Mouse (Mus musculus) MEL (cell line): Measurements from ENCODE around the gene Zer1. TPM values are rescaled to one million over a fixed set of nuclear protein-coding genes. Genes with fewer than 3 reads are reported as not detected.

ENCODE experiments used
- DNase-seq: peaks from one replicate; pipeline ENCODE4 v3.0.0; 2011; ENCODE audit warnings: low read depth, low spot score
- H3K27ac ChIP-seq: 2 replicates; pipeline ENCODE4 v1.5.1; 2012; ENCODE audit warnings: low read depth, mild to moderate bottlenecking, control low read depth, low read length, moderate library complexity; ENCODE audit not compliant: control insufficient read depth
- H3K27me3 ChIP-seq, 2 experiments: fragments of 150-350 bp in 1 of 2; sonication (generic) in 1 of 2; 2 replicates each; pipeline ENCODE4 v1.6.1; 2012; ENCODE audit warnings: low read length in 2 of 2, mild to moderate bottlenecking in 2 of 2, improper control_type of control experiment in 1 of 2, moderate library complexity in 1 of 2; ENCODE audit not compliant: insufficient read depth in 2 of 2, control insufficient read depth in 1 of 2
- H3K36me3 ChIP-seq, 2 experiments: 2 replicates each; pipeline ENCODE4 v1.6.1; 2012 to 2014; ENCODE audit warnings: low read length in 2 of 2, improper control_type of control experiment in 1 of 2, inconsistent platforms in 1 of 2, mild to moderate bottlenecking in 1 of 2; ENCODE audit not compliant: insufficient read depth in 2 of 2, control insufficient read depth in 1 of 2
- H3K4me1 ChIP-seq, 2 experiments: fragments of 150-350 bp in 1 of 2; sonication (generic) in 1 of 2; 2 replicates each; pipeline ENCODE4 v1.6.1; 2012; ENCODE audit warnings: low read length in 2 of 2, improper control_type of control experiment in 1 of 2, mild to moderate bottlenecking in 1 of 2; ENCODE audit not compliant: insufficient read depth in 2 of 2, control insufficient read depth in 1 of 2
- H3K4me3 ChIP-seq, 2 experiments: fragments of 150-350 bp in 1 of 2; sonication (generic) in 1 of 2; 2 replicates each; pipeline ENCODE4 v1.5.1; 2012; ENCODE audit warnings: low read depth in 2 of 2, low read length in 2 of 2, mild to moderate bottlenecking in 2 of 2, moderate library complexity in 2 of 2, control low read depth in 1 of 2, improper control_type of control experiment in 1 of 2; ENCODE audit not compliant: control insufficient read depth in 1 of 2, insufficient read depth in 1 of 2
- H3K79me2 ChIP-seq: 2 replicates; pipeline ENCODE4 v1.6.1; 2012; ENCODE audit warnings: mild to moderate bottlenecking, low read length, moderate library complexity; ENCODE audit not compliant: control insufficient read depth, poor library complexity, insufficient read depth
- H3K9ac ChIP-seq: 2 replicates; pipeline ENCODE4 v1.6.1; 2012; ENCODE audit warnings: low read depth, mild to moderate bottlenecking, control low read depth, low read length, moderate library complexity; ENCODE audit not compliant: control insufficient read depth, poor library complexity, severe bottlenecking
- H3K9me3 ChIP-seq: fragments of 150-350 bp; sonication (generic); replicated peaks from 2 replicates; pipeline ENCODE4 v1.6.1; 2012; ENCODE audit warnings: mild to moderate bottlenecking, low read length, improper control_type of control experiment, moderate library complexity; ENCODE audit not compliant: insufficient read depth
- BHLHE40 ChIP-seq: IDR thresholded peaks from 2 replicates; pipeline ENCODE4 v1.6.1; 2012; ENCODE audit warnings: low read depth, mild to moderate bottlenecking, inconsistent platforms, low read length, improper control_type of control experiment, borderline replicate concordance
- CHD1 ChIP-seq: IDR thresholded peaks from 2 replicates; pipeline ENCODE4 v1.6.1; 2012; ENCODE audit warnings: low read depth, mild to moderate bottlenecking, inconsistent platforms, low read length, improper control_type of control experiment
- CHD2 ChIP-seq: IDR thresholded peaks from 2 replicates; pipeline ENCODE4 v1.6.1; 2011; ENCODE audit warnings: low read length, improper control_type of control experiment
- CTCF ChIP-seq, 3 experiments: IDR thresholded peaks in 2 of 3; conservative IDR thresholded peaks in 1 of 3; 2 replicates each; pipeline ENCODE4 v1.5.1; 2011 to 2012; ENCODE audit warnings: low read length in 3 of 3, low read depth in 2 of 3, mild to moderate bottlenecking in 2 of 3, improper control_type of control experiment in 1 of 3, inconsistent platforms in 1 of 3, mixed read lengths in 1 of 3, moderate library complexity in 1 of 3; ENCODE audit not compliant: control insufficient read depth in 1 of 3, insufficient read depth in 1 of 3, poor library complexity in 1 of 3, severe bottlenecking in 1 of 3
- ELF1 ChIP-seq: IDR thresholded peaks from 2 replicates; pipeline ENCODE4 v1.6.1; 2014; ENCODE audit warnings: low read depth, mild to moderate bottlenecking, inconsistent platforms, low read length, improper control_type of control experiment, moderate library complexity
- ETS1 ChIP-seq: IDR thresholded peaks from 2 replicates; pipeline ENCODE4 v1.6.1; 2012; ENCODE audit warnings: low read depth, mild to moderate bottlenecking, inconsistent platforms, low read length, improper control_type of control experiment, moderate library complexity
- HCFC1 ChIP-seq: IDR thresholded peaks from 2 replicates; pipeline ENCODE4 v1.6.1; 2012; ENCODE audit warnings: low read depth, mild to moderate bottlenecking, inconsistent platforms, low read length, improper control_type of control experiment, moderate library complexity
- KAT2A ChIP-seq: conservative IDR thresholded peaks from 2 replicates; pipeline ENCODE4 v1.6.1; 2012; ENCODE audit warnings: low read depth, low read length, improper control_type of control experiment, inconsistent platforms
- MAFK ChIP-seq: IDR thresholded peaks from 2 replicates; pipeline ENCODE4 v1.6.1; 2011; ENCODE audit warnings: low read depth, mild to moderate bottlenecking, low read length, improper control_type of control experiment, borderline replicate concordance
- MAX ChIP-seq: IDR thresholded peaks from 2 replicates; pipeline ENCODE4 v1.6.1; 2011; ENCODE audit warnings: low read length, improper control_type of control experiment
- MEF2A ChIP-seq: IDR thresholded peaks from 2 replicates; pipeline ENCODE4 v1.6.1; 2014; ENCODE audit warnings: low read depth, mild to moderate bottlenecking, inconsistent platforms, low read length, improper control_type of control experiment; ENCODE audit not compliant: poor library complexity, insufficient replicate concordance, severe bottlenecking; ENCODE audit errors: extremely low read depth
- MXI1 ChIP-seq: IDR thresholded peaks from 2 replicates; pipeline ENCODE4 v1.6.1; 2011; ENCODE audit warnings: mild to moderate bottlenecking, low read depth, low read length, improper control_type of control experiment
- MYB ChIP-seq: IDR thresholded peaks from 2 replicates; pipeline ENCODE4 v1.6.1; 2011; ENCODE audit warnings: mild to moderate bottlenecking, low read depth, low read length, improper control_type of control experiment
- MYC ChIP-seq: IDR thresholded peaks from 2 replicates; pipeline ENCODE4 v1.6.1; 2011; ENCODE audit warnings: low read depth, mild to moderate bottlenecking, low read length, improper control_type of control experiment, moderate library complexity
- NRF1 ChIP-seq: IDR thresholded peaks from 2 replicates; pipeline ENCODE4 v1.6.1; 2014; ENCODE audit warnings: low read depth, mild to moderate bottlenecking, inconsistent platforms, low read length, improper control_type of control experiment, moderate library complexity; ENCODE audit not compliant: poor library complexity, insufficient read depth, severe bottlenecking
- POLR2A ChIP-seq, 2 experiments: IDR thresholded peaks; 2 replicates each; pipeline ENCODE4 v1.6.1; 2011 to 2012; ENCODE audit warnings: low read length in 2 of 2, mild to moderate bottlenecking in 2 of 2, control low read depth in 1 of 2, improper control_type of control experiment in 1 of 2, low read depth in 1 of 2, moderate library complexity in 1 of 2; ENCODE audit not compliant: control insufficient read depth in 1 of 2, insufficient read depth in 1 of 2, poor library complexity in 1 of 2
- POLR2AphosphoS2 ChIP-seq: IDR thresholded peaks from 2 replicates; pipeline ENCODE4 v1.6.1; 2011; ENCODE audit warnings: low read length, improper control_type of control experiment
- RAD21 ChIP-seq: IDR thresholded peaks from 2 replicates; pipeline ENCODE4 v1.6.1; 2011; ENCODE audit warnings: mild to moderate bottlenecking, low read depth, low read length, improper control_type of control experiment
- RCOR1 ChIP-seq: IDR thresholded peaks from 2 replicates; pipeline ENCODE4 v1.6.1; 2012; ENCODE audit warnings: low read depth, mild to moderate bottlenecking, inconsistent platforms, low read length, improper control_type of control experiment
- SIN3A ChIP-seq: IDR thresholded peaks from 2 replicates; pipeline ENCODE4 v1.6.1; 2012; ENCODE audit warnings: low read length, improper control_type of control experiment, inconsistent platforms
- SMC3 ChIP-seq: IDR thresholded peaks from 2 replicates; pipeline ENCODE4 v1.6.1; 2011; ENCODE audit warnings: low read depth, low read length, improper control_type of control experiment
- TAL1 ChIP-seq: IDR thresholded peaks from 2 replicates; pipeline ENCODE4 v1.6.1; 2012; ENCODE audit warnings: mild to moderate bottlenecking, inconsistent platforms, low read length, moderate library complexity, mixed read lengths
- TCF12 ChIP-seq: IDR thresholded peaks from 2 replicates; pipeline ENCODE4 v1.6.1; 2014; ENCODE audit warnings: low read depth, mild to moderate bottlenecking, inconsistent platforms, low read length, improper control_type of control experiment, moderate library complexity
- UBTF ChIP-seq: IDR thresholded peaks from 2 replicates; pipeline ENCODE4 v1.6.1; 2012; ENCODE audit warnings: low read depth, mild to moderate bottlenecking, inconsistent platforms, low read length, improper control_type of control experiment, moderate library complexity, borderline replicate concordance; ENCODE audit not compliant: insufficient read depth
- USF2 ChIP-seq, 2 experiments: IDR thresholded peaks; 2 replicates each; pipeline ENCODE4 v1.6.1; 2011 to 2012; ENCODE audit warnings: improper control_type of control experiment in 2 of 2, low read length in 2 of 2, borderline replicate concordance in 1 of 2, inconsistent platforms in 1 of 2, low read depth in 1 of 2, mild to moderate bottlenecking in 1 of 2; ENCODE audit not compliant: insufficient read depth in 1 of 2
- ZC3H11A ChIP-seq: IDR thresholded peaks from 2 replicates; pipeline ENCODE4 v1.6.1; 2012; ENCODE audit warnings: low read depth, mild to moderate bottlenecking, inconsistent platforms, low read length, improper control_type of control experiment
- ZMIZ1 ChIP-seq: IDR thresholded peaks from 2 replicates; pipeline ENCODE4 v1.6.1; 2012; ENCODE audit warnings: low read depth, mild to moderate bottlenecking, inconsistent platforms, low read length, improper control_type of control experiment, moderate library complexity
- polyA plus RNA-seq, 2 experiments: library from polyadenylated mRNA; stranded (reverse) in 1 of 2; unstranded in 1 of 2; fragments of >175 nt in 1 of 2; fragments of >200 nt in 1 of 2; gene quantifications; 2 replicates each; pipeline versions ENCODE4 v1.2.1 to v1.2.4; 2012; ENCODE audit warnings: low replicate concordance in 2 of 2, low read depth in 1 of 2; ENCODE audit not compliant: insufficient read length in 2 of 2, insufficient read depth in 1 of 2, missing spikeins in 1 of 2
- total RNA-seq: library from RNA; depleted of rRNA; stranded (reverse); fragments of 300-350 nt; gene quantifications from 2 replicates; pipeline ENCODE4 v1.2.3, GENCODE M21; 2012

Gene Zer1
- total and polyA plus RNA-seq, 3 experiments = 3.9 to 14.0 TPM; not detected in 1

- no peaks in the 10 kb centered on the region for H3K79me2 ChIP-seq
- DNase-seq = no peak
- no peak overlapping the region for H3K9ac ChIP-seq
- no peaks in the 10 kb centered on the region for H3K4me1 ChIP-seq
- no peak overlapping the region for H3K27ac ChIP-seq
- H3K27me3 ChIP-seq = no peaks in the 10 kb centered on the region
- no peaks in the 10 kb centered on the region for H3K9me3 ChIP-seq
- no peak overlapping the region for H3K4me3 ChIP-seq
- no peaks in the 10 kb centered on the region for H3K36me3 ChIP-seq
- TF ChIP-seq MYC (no peak), MXI1 (no peak), RAD21 (no peak; the same call in none of the 2 replicates), KAT2A (no peak), MAFK (no peak), POLR2AphosphoS2 (no peak), TAL1 (no peak), NRF1 (no peak), RCOR1 (no peak), CHD1 (no peak), CTCF (IDR thresholded peaks at IDR 0.05 in 2 of 3, conservative IDR thresholded peaks at IDR 0.05 in 1 of 3; ENCODE audit: control insufficient read depth in 1 of 3, insufficient read depth in 1 of 3, low read depth in 2 of 3, low read length in 3 of 3, poor library complexity in 1 of 3, severe bottlenecking in 1 of 3) (peak in 2 of 3 experiments; percentile 28 to 33; a peak in 4 of 6 replicates), CHD2 (no peak), SIN3A (no peak), ETS1 (no peak), SMC3 (peak; percentile 22; the same call in 1 of the 2 replicates), MYB (no peak), HCFC1 (no peak)
Measured at GRCm38 (mm10) chr2:30087310-30087709, 37.1 kb downstream of the Zer1 start.

GRCm38 (mm10) chr2:30084632-30085031 lies 39.8 kb downstream of the Zer1 start:
- H3K4me1 ChIP-seq = no peaks in the 10 kb centered on the region
- no peaks in the 10 kb centered on the region for H3K27me3 ChIP-seq
- H3K9me3 ChIP-seq = no peaks in the 10 kb centered on the region
- H3K9ac ChIP-seq = no peak overlapping the region
- no peak for DNase-seq
- H3K79me2 ChIP-seq = no peaks in the 10 kb centered on the region
- H3K27ac ChIP-seq = no peak overlapping the region
- H3K4me3 ChIP-seq = no peak overlapping the region
- no peaks in the 10 kb centered on the region for H3K36me3 ChIP-seq
- TF ChIP-seq CHD1 (no peak), MAX (no peak), USF2 (IDR thresholded peaks at IDR 0.05; ENCODE audit: borderline replicate concordance in 1 of 2, insufficient read depth in 1 of 2, low read depth in 1 of 2, low read length in 2 of 2) (no peak), ETS1 (no peak), POLR2A (IDR thresholded peaks at IDR 0.05; ENCODE audit: control insufficient read depth in 1 of 2, insufficient read depth in 1 of 2, low read depth in 1 of 2, low read length in 2 of 2, poor library complexity in 1 of 2) (no peak), TCF12 (no peak), UBTF (no peak), RAD21 (no peak), BHLHE40 (no peak), CHD2 (no peak), MEF2A (no peak), MYC (no peak), SIN3A (no peak), MXI1 (no peak), ELF1 (no peak), ZMIZ1 (no peak), ZC3H11A (no peak), HCFC1 (no peak)
- TF ChIP-seq, all 39 proteins: peak for 0
